Mouse (Mus musculus) layer of hippocampus, postnatal 14 days (tissue): ENCODE measurements around the gene Slc27a4. TPM values are rescaled to one million over a fixed set of nuclear protein-coding genes. Genes with fewer than 3 reads are reported as not detected.

Experiments
- DNase-seq, 2 experiments: peaks; one replicate each; pipeline ENCODE4 v3.0.0; 2021 to 2022; ENCODE audit warnings: low spot score in 2 of 2, mixed read lengths in 1 of 2
- total RNA-seq, 2 experiments: library from RNA; stranded (reverse); gene quantifications; 2 replicates each; pipeline ENCODE4 v1.2.3; 2021

Slc27a4 gene
- total RNA-seq, 2 experiments from 2014 or later = 88.9 to 89.8 TPM

GRCm38 (mm10) chr2:29819363-29819762, 16.9 kb downstream of the Slc27a4 start:
- DNase-seq = no peak

GRCm38 (mm10) chr2:29820025-29820817, 17.8 kb downstream of the Slc27a4 start, which contains the start of gene Urm1:
Urm1 (plus strand) TSS chr2:29820075.
- DNase-seq = peak; percentile 57 to 58

GRCm38 (mm10) chr2:29826318-29826925, 24.0 kb downstream of the Slc27a4 start:
- DNase-seq = no peak

- DNase-seq = peak; percentile 90 to 97
Measured at GRCm38 (mm10) chr2:29826926-29827708, 24.7 kb downstream of the Slc27a4 start.

GRCm38 (mm10) chr2:29827709-29828024, 25.2 kb downstream of the Slc27a4 start:
- no peak for DNase-seq

GRCm38 (mm10) chr2:29831106-29831505, 28.7 kb downstream of the Slc27a4 start:
- peak in 1 of 2 experiments; percentile 55 for DNase-seq

GRCm38 (mm10) chr2:29833796-29834195, 31.4 kb downstream of the Slc27a4 start:
- no peak for DNase-seq

- DNase-seq = no peak
Measured at GRCm38 (mm10) chr2:29835391-29835899, 33.0 kb downstream of the Slc27a4 start.

GRCm38 (mm10) chr2:29839460-29839859, 37.0 kb downstream of the Slc27a4 start:
- no peak for DNase-seq

- no peak for DNase-seq
Measured at GRCm38 (mm10) chr2:29843231-29844105, 41.0 kb downstream of the Slc27a4 start.

- DNase-seq = no peak
Measured at GRCm38 (mm10) chr2:29844115-29844514, 41.7 kb downstream of the Slc27a4 start.

- DNase-seq = no peak
Measured at GRCm38 (mm10) chr2:29844661-29845060, 42.2 kb downstream of the Slc27a4 start.

GRCm38 (mm10) chr2:29845636-29846035, 43.2 kb downstream of the Slc27a4 start:
- no peak for DNase-seq

GRCm38 (mm10) chr2:29846061-29846853, 43.8 kb downstream of the Slc27a4 start:
- DNase-seq = no peak

GRCm38 (mm10) chr2:29846911-29847310, 44.5 kb downstream of the Slc27a4 start:
- no peak for DNase-seq

GRCm38 (mm10) chr2:29849041-29849440, 46.6 kb downstream of the Slc27a4 start:
- DNase-seq = no peak

- no peak for DNase-seq
Measured at GRCm38 (mm10) chr2:29849841-29850480, 47.5 kb downstream of the Slc27a4 start.

GRCm38 (mm10) chr2:29852957-29853485, 50.6 kb downstream of the Slc27a4 start:
- no peak for DNase-seq

GRCm38 (mm10) chr2:29853736-29854135, 51.3 kb downstream of the Slc27a4 start:
- DNase-seq = no peak
